Mouse (Mus musculus) urinary bladder, adult 2 months (tissue): ENCODE results near the gene Ube2g2. TPM values are rescaled to one million over a fixed set of nuclear protein-coding genes. Genes with fewer than 3 reads are reported as not detected.
A peak's percentile ranks its signal among the peaks of the same experiment; 100 is the strongest.

Experiments used
- DNase-seq: peaks from one replicate; pipeline ENCODE4 v3.0.0; 2022; ENCODE audit warnings: low spot score
- polyA plus RNA-seq: library from polyadenylated mRNA; depleted of rRNA; stranded (reverse); fragments of >200 nt; gene quantifications from 2 replicates; pipeline ENCODE4 v1.2.3, GENCODE M21; 2012

The Ube2g2 gene
- polyA plus RNA-seq, 1 experiment: 42.8 TPM

- peak; percentile 96 for DNase-seq
Observed at GRCm38 (mm10) chr10:77605908-77606826, 15.9 kb upstream of the Ube2g2 start, which contains the start of the genes Sumo3 and Gm49325. Sumo3 (plus strand) TSS chr10:77606097. Gm49325 (plus strand) TSS chr10:77606197.

- DNase-seq: no peak
Observed at GRCm38 (mm10) chr10:77606855-77607254, 15.2 kb upstream of the Ube2g2 start.

- DNase-seq: no peak
Observed at GRCm38 (mm10) chr10:77607441-77607840, 14.6 kb upstream of the Ube2g2 start.

- DNase-seq: no peak
Observed at GRCm38 (mm10) chr10:77608589-77608988, 13.5 kb upstream of the Ube2g2 start.

GRCm38 (mm10) chr10:77610221-77610961 lies 11.7 kb upstream of the Ube2g2 start:
- no peak for DNase-seq

GRCm38 (mm10) chr10:77613409-77613808 lies 8.7 kb upstream of the Ube2g2 start:
- DNase-seq: no peak

GRCm38 (mm10) chr10:77615647-77616046 lies 6.4 kb upstream of the Ube2g2 start:
- DNase-seq: no peak

- no peak for DNase-seq
Observed at GRCm38 (mm10) chr10:77616166-77616565, 5.9 kb upstream of the Ube2g2 start.

- no peak for DNase-seq
Observed at GRCm38 (mm10) chr10:77616926-77617325, 5.1 kb upstream of the Ube2g2 start.

GRCm38 (mm10) chr10:77621546-77621945 lies 529 bp upstream of the Ube2g2 start:
- DNase-seq: no peak

GRCm38 (mm10) chr10:77623069-77623492 lies 1.0 kb downstream of the Ube2g2 start:
- no peak for DNase-seq

- no peak for DNase-seq
Observed at GRCm38 (mm10) chr10:77623639-77624400, 1.7 kb downstream of the Ube2g2 start.

GRCm38 (mm10) chr10:77624570-77624995 lies 2.5 kb downstream of the Ube2g2 start:
- no peak for DNase-seq

GRCm38 (mm10) chr10:77626036-77626435 lies 4.0 kb downstream of the Ube2g2 start:
- DNase-seq: no peak

- DNase-seq: no peak
Observed at GRCm38 (mm10) chr10:77626591-77626990, 4.5 kb downstream of the Ube2g2 start.

- peak; percentile 58 for DNase-seq
Observed at GRCm38 (mm10) chr10:77627497-77627896, 5.4 kb downstream of the Ube2g2 start.

- DNase-seq: no peak
Observed at GRCm38 (mm10) chr10:77629163-77629562, 7.1 kb downstream of the Ube2g2 start.

- DNase-seq: no peak
Observed at GRCm38 (mm10) chr10:77629970-77630369, 7.9 kb downstream of the Ube2g2 start.

- DNase-seq: no peak
Observed at GRCm38 (mm10) chr10:77634016-77634415, 11.9 kb downstream of the Ube2g2 start.

- DNase-seq: no peak
Observed at GRCm38 (mm10) chr10:77634452-77635231, 12.6 kb downstream of the Ube2g2 start.
